Mouse (Mus musculus): ENCODE data around the gene A530064D06Rik. TPM values are rescaled to one million over a fixed set of nuclear protein-coding genes. Genes with fewer than 3 reads are reported as not detected.
"Not testable (repeated sequence)": the region's sequence is repeated elsewhere in the genome, so short reads cannot be mapped to it uniquely, and the experiment has no call there.

The A530064D06Rik gene
- polyA plus RNA-seq (2015; fragmentation: Nextera tagmentation; extraction: Ambion mirVana), result 0.08 TPM in 1 of 2 replicates, not detected in the other

DNA sequence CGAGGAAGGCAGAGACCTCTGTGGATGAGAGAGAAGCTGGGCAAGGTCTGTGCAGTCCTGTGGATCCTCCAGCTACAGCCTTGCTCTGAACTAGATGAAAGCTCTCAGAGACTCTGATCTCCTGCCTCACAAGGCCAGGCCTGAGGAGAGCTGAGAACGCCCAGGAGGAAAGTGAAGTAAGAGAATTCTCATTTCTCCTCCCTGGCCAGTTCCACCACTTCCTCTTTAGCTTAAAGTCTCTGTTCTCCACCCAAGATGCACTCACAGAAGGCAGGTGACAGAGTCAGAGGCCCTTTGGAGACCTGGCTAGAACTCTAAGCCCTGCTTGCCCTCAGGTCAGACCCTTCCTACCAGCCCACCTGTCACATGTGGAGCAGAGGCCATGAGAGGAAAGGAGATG is at the start of gene A530064D06Rik:
Gene A530064D06Rik, minus strand, starts transcription at position 173 of the 400 bp plus-strand sequence.
- not testable (repeated sequence) for H3K27me3 ChIP-seq; H3K4me2 ChIP-seq; ATAC-seq (replicated peaks; ENCODE audit: insufficient number of reproducible peaks, insufficient read depth, low FRiP score, low read depth); H3K36me3 ChIP-seq; H3K4me3 ChIP-seq; H3K9me3 ChIP-seq (replicated peaks); H3K4me1 ChIP-seq (replicated peaks); H3K27ac ChIP-seq; H3K9ac ChIP-seq
- 47% methylated on average over 2 of the region's 2 CpGs for WGBS

DNA sequence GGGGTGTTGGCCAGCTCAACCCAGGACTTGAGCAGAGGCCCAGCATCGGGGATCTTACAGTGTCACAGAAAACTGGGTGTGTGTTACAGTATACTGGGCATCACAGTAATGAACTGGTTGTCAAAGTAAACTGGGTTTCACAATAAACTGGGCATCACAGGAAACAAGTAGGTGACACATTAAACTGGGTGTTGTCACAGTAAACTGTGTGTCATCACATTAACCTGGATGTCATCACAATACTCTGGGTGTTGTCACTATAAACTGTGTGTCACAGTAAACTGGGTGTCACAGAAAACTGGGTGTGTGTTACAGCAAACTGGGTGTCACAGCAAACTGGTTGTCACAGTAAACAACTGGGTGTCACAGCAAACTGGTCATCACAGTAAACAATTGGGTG is 48.4 kb upstream of the A530064D06Rik start:
- no peaks in the 10 kb centered on the region for H3K27me3 ChIP-seq
- no peaks in the 10 kb centered on the region for H3K4me1 ChIP-seq (replicated peaks)
- no peak for ATAC-seq (replicated peaks; ENCODE audit: insufficient number of reproducible peaks, insufficient read depth, low FRiP score, low read depth)
- H3K9me3 ChIP-seq (replicated peaks), result no peaks in the 10 kb centered on the region
- H3K36me3 ChIP-seq, result no peaks in the 10 kb centered on the region
- H3K4me3 ChIP-seq, result no peak overlapping the region
- WGBS, result 65% methylated on average over 1 of the region's 1 CpGs
- no peak overlapping the region for H3K4me2 ChIP-seq
- H3K27ac ChIP-seq, result no peak overlapping the region
- no peak overlapping the region for H3K9ac ChIP-seq

DNA sequence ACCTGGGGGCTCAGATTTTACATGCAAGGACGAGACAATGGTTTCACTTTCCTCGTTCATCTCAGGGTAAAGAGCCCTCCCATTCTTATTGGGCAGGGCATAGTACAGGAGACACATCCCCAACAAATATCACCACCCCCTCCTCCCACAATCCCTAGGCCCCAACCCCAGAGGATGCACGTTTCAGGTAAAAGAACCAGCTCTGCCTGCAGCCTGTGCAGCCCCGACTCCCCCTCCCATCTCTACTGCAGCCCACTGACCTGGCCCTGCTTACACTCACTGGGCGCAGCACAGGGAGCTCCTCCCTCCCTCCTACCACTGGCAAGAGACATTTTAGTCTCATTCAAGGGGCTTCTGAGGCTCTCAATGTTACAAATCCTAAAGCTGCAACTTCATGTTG is 46.4 kb upstream of the A530064D06Rik start:
- H3K9me3 ChIP-seq (replicated peaks), result no peaks in the 10 kb centered on the region
- no peaks in the 10 kb centered on the region for H3K36me3 ChIP-seq
- ATAC-seq (replicated peaks; ENCODE audit: insufficient number of reproducible peaks, insufficient read depth, low FRiP score, low read depth), result no peak
- H3K4me1 ChIP-seq (replicated peaks), result no peaks in the 10 kb centered on the region
- no peak overlapping the region for H3K9ac ChIP-seq
- WGBS, result 64% methylated on average over 5 of the region's 5 CpGs
- no peak overlapping the region for H3K4me3 ChIP-seq
- no peaks in the 10 kb centered on the region for H3K27me3 ChIP-seq
- H3K4me2 ChIP-seq, result no peak overlapping the region
- H3K27ac ChIP-seq, result no peak overlapping the region

DNA sequence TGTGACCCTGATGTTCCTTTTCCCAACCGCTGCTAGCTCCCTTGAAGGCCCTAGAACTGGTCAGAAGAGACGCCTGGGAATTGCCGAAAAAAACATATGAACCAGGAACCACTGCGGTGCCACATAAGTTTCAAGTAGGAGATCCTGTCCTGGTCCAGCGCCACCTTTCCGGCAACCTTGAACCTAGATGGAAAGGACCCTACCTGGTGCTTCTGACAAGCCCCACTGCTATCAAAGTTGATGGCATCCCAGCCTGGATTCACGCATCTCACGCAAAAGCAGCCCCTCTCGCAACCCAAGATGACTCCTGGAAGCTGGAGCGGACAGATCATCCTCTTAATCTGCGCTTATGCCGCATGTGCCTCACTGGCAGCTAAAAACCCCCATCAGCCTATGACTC is 45.5 kb upstream of the A530064D06Rik start:
- no peaks in the 10 kb centered on the region for H3K4me1 ChIP-seq (replicated peaks)
- WGBS, result 93% methylated on average over 12 of the region's 12 CpGs
- H3K27ac ChIP-seq, result no peak overlapping the region
- no peak for ATAC-seq (replicated peaks; ENCODE audit: insufficient number of reproducible peaks, insufficient read depth, low FRiP score, low read depth)
- no peak overlapping the region for H3K9ac ChIP-seq
- no peak overlapping the region for H3K4me2 ChIP-seq
- H3K9me3 ChIP-seq (replicated peaks), result no peaks in the 10 kb centered on the region
- H3K4me3 ChIP-seq, result no peak overlapping the region
- H3K36me3 ChIP-seq, result no peaks in the 10 kb centered on the region
- no peaks in the 10 kb centered on the region for H3K27me3 ChIP-seq

DNA sequence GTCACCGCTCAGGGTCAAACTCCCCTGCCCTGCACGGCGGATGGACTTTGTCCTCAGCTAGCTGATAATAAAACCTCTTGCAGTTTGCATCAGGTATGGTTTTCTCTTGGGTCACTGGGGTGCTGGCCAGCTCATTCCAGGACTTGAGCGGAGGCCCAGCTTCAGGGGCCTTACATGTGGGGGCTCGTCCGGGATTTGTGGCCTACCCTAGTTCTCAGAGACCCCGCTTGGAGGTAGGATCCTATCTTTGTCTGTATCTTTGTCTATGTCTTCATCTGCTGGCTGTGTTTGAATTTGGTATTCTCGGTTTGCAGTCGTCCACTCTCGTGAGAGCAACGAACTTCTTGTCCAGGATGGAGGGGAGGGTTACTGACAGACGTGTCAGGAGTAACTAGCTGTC is 36.0 kb upstream of the A530064D06Rik start:
- no peak for ATAC-seq (replicated peaks; ENCODE audit: insufficient number of reproducible peaks, insufficient read depth, low FRiP score, low read depth)
- Histone ChIP-seq H3K9ac (no peak overlapping the region), H3K27me3 (no peaks in the 10 kb centered on the region), H3K4me1 (replicated peaks) (no peaks in the 10 kb centered on the region), H3K9me3 (replicated peaks) (peaks cover 8% of the 10 kb centered on the region), H3K36me3 (no peaks in the 10 kb centered on the region), H3K27ac (no peak overlapping the region), H3K4me3 (no peak overlapping the region), H3K4me2 (no peak overlapping the region)
- 90% methylated on average over 12 of the region's 12 CpGs for WGBS

DNA sequence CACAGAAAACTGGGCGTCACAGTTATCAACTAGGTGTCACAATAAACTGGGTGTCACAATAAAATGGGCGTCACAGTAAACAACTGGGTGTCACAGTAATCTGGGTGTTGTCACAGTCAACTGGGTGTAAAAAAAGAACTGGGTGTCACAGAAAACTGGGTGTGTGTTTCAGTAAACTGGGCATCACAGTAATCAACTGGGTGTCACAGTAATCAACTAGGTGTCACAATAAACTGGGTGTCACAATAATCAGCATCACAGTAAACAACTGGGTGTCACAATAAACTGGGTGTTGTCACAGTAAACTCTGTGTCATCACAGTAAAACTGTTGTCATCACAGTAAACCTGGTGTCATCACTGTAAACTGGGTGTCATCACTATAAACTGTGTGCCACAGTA is 25.3 kb upstream of the A530064D06Rik start:
- Histone ChIP-seq H3K36me3 (no peaks in the 10 kb centered on the region), H3K4me2 (no peak overlapping the region), H3K27me3 (no peaks in the 10 kb centered on the region), H3K4me1 (replicated peaks) (no peaks in the 10 kb centered on the region), H3K27ac (no peak overlapping the region), H3K9ac (no peak overlapping the region), H3K4me3 (no peak overlapping the region), H3K9me3 (replicated peaks) (no peaks in the 10 kb centered on the region)
- 48% methylated on average over 2 of the region's 2 CpGs for WGBS
- ATAC-seq (replicated peaks; ENCODE audit: insufficient number of reproducible peaks, insufficient read depth, low FRiP score, low read depth), result no peak

DNA sequence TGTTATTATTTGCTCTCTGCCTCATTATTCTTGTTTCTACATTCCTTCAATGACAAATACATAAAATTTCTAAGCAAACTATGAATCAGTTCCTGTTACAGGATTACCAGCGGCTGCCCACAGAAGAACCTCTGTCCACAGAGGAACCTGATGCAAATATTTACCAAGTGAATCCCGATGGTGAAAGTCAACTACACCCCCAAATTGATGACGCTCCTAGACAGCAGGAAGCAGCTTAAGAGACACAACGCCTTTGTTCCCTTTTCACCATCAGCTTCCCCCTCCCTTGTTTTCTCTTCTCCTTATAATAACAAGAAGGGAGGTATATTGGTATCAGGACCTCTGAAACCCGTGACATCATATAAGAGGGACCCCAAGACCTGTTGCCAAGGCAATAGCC is 18.2 kb upstream of the A530064D06Rik start:
- ATAC-seq (replicated peaks; ENCODE audit: insufficient number of reproducible peaks, insufficient read depth, low FRiP score, low read depth), result no peak
- no peak overlapping the region for H3K4me2 ChIP-seq
- no peaks in the 10 kb centered on the region for H3K27me3 ChIP-seq
- 71% methylated on average over 5 of the region's 5 CpGs for WGBS
- no peaks in the 10 kb centered on the region for H3K36me3 ChIP-seq
- H3K4me3 ChIP-seq, result no peak overlapping the region
- H3K27ac ChIP-seq, result no peak overlapping the region
- no peak overlapping the region for H3K9ac ChIP-seq
- no peaks in the 10 kb centered on the region for H3K9me3 ChIP-seq (replicated peaks)
- no peaks in the 10 kb centered on the region for H3K4me1 ChIP-seq (replicated peaks)

DNA sequence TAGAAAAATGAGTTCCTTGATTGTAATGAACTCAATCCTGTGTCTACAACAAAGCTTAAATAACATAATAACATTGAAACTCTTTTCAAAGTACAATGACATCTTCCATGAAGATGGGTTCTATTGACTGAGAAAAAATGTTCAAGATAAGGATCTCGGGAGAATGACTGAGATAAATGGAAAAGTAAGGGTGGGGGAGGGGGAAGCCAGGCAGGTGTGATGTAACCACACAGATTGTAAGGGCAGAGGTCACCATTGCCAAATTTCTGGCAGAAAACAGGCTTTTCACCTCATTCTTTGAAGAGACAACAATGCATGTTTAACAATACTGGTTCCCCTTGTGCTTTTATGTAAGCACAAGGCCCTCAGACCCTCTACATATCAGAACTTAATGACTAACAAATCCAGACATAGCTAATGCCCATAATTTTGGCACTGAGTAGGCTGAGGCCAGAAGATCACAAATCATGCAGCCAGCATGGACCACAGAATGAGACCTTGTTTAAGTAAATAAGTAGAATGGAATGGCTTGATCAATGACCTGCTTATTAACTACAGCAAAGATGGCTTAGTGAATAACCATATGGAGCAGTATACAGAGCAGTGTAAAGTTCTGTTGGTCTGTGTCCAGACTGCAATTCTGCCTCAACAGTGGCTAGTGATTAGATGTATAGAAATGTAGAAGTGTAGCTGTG is 9.5 kb downstream of the A530064D06Rik start:
- no peak overlapping the region for H3K9ac ChIP-seq
- H3K4me1 ChIP-seq (replicated peaks), result no peaks in the 10 kb centered on the region
- no peak overlapping the region for H3K4me2 ChIP-seq
- ATAC-seq (replicated peaks; ENCODE audit: insufficient number of reproducible peaks, insufficient read depth, low FRiP score, low read depth), result no peak
- H3K4me3 ChIP-seq, result no peak overlapping the region
- 28% methylated on average over 1 of the region's 1 CpGs for WGBS
- H3K27me3 ChIP-seq, result no peaks in the 10 kb centered on the region
- no peaks in the 10 kb centered on the region for H3K36me3 ChIP-seq
- no peak overlapping the region for H3K27ac ChIP-seq
- no peaks in the 10 kb centered on the region for H3K9me3 ChIP-seq (replicated peaks)

DNA sequence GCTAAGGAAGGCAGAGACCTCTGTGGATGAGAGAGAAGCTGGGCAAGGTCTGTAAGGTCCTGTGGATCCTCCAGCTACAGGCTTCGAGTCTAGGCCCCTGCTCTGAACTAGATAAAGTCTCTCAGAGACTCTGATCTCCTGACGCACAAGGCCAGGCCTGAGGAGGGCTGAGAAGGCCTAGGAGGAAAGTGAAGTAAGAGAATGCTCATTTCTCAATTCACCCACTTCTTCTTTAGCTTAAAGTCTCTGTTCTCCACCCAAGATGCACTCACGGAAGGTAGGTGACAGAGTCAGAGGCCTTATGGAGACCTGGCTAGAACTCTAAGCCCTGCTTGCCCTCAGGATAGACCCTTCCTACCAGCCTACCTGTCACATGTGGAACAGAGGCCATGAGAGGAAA is 21.0 kb downstream of the A530064D06Rik start, which contains the start of gene 9830107B12Rik:
Gene 9830107B12Rik, minus strand, starts transcription at position 149 of the 400 bp plus-strand sequence.
- H3K27ac ChIP-seq, result no peak within 1 kb of the TSS
- H3K36me3 ChIP-seq, result no peaks in the 10 kb centered on the region
- H3K4me1 ChIP-seq (replicated peaks), result no peaks in the 10 kb centered on the region
- ATAC-seq (replicated peaks; ENCODE audit: insufficient number of reproducible peaks, insufficient read depth, low FRiP score, low read depth), result no peak
- WGBS, result 61% methylated on average over 3 of the region's 3 CpGs
- H3K27me3 ChIP-seq, result no peaks in the 10 kb centered on the region
- no peak within 1 kb of the TSS for H3K4me2 ChIP-seq
- H3K9ac ChIP-seq, result no peak within 1 kb of the TSS
- no peak within 1 kb of the TSS for H3K4me3 ChIP-seq
- no peaks in the 10 kb centered on the region for H3K9me3 ChIP-seq (replicated peaks)

DNA sequence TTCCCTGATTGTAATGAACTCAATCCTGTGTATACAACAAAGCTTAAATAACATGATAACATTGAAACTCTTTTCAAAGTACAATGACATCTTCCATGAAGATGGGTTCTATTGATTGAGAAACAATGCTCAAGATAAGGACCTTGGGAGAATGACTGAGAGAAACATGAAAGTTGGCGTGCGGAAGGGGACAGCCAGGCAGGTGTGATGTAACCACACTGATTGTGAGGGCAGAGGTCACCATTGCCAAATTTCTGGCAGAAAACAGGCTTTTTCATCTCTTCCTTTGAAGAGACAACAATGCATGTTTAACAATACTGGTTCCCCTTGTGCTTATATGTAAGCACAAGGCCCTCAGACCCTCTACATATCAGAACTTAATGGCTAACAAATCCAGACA is 34.3 kb downstream of the A530064D06Rik start:
- Histone ChIP-seq H3K4me3 (no peak overlapping the region), H3K36me3 (no peaks in the 10 kb centered on the region), H3K4me2 (no peak overlapping the region), H3K27me3 (no peaks in the 10 kb centered on the region), H3K27ac (no peak overlapping the region), H3K4me1 (replicated peaks) (no peaks in the 10 kb centered on the region), H3K9ac (no peak overlapping the region), H3K9me3 (replicated peaks) (no peaks in the 10 kb centered on the region)
- 73% methylated on average over 2 of the region's 2 CpGs for WGBS
- no peak for ATAC-seq (replicated peaks; ENCODE audit: insufficient number of reproducible peaks, insufficient read depth, low FRiP score, low read depth)

DNA sequence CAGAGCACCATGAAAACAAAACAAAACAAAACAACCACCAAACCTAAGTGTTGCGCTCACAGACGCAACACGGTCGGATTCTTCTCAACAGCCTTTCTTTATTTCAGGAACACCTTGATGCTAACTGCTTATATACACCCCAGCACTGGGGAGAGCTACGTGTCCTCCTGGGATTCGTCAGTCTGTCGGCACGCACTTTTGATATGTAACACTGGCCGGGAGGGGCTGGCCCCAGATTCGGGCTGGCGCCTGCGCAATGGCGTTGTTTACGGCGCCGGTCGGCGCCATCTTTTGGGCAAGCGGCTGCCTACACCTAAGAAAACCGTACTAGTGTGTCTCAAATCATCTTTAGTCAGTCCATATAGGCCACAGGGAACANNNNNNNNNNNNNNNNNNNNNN is 46.6 kb downstream of the A530064D06Rik start:
- H3K4me3 ChIP-seq, result no peak overlapping the region
- H3K36me3 ChIP-seq, result no peaks in the 10 kb centered on the region
- H3K27me3 ChIP-seq, result no peaks in the 10 kb centered on the region
- no peak overlapping the region for H3K27ac ChIP-seq
- ATAC-seq (replicated peaks; ENCODE audit: insufficient number of reproducible peaks, insufficient read depth, low FRiP score, low read depth), result no peak
- H3K4me2 ChIP-seq, result no peak overlapping the region
- H3K4me1 ChIP-seq (replicated peaks), result no peaks in the 10 kb centered on the region
- WGBS, result 79% methylated on average over 20 of the region's 20 CpGs
- H3K9me3 ChIP-seq (replicated peaks), result no peaks in the 10 kb centered on the region
- no peak overlapping the region for H3K9ac ChIP-seq

DNA sequence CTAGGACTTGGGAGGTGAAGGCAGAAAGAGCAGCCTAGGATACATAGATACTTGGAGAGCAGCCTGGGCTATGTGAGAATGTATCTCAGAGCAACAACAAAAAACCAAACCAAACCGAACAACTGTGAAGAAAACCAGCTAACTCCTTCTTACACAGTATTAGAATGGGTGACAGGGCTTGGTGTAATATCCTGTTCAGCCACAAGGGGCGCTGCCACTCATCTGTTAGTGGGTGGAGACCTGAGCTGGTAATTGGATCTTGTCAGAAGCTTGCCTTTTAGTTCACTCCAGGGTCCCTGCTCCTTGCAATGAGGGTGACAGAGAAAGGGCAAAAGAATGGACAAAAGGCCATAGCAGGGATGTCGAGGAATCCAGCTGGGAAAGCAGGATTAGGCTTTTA is 47.4 kb downstream of the A530064D06Rik start:
- WGBS, result 24% methylated on average over 3 of the region's 3 CpGs
- H3K4me2 ChIP-seq, result no peak overlapping the region
- H3K27ac ChIP-seq, result no peak overlapping the region
- H3K4me3 ChIP-seq, result no peak overlapping the region
- no peaks in the 10 kb centered on the region for H3K4me1 ChIP-seq (replicated peaks)
- H3K36me3 ChIP-seq, result no peaks in the 10 kb centered on the region
- no peak overlapping the region for H3K9ac ChIP-seq
- no peaks in the 10 kb centered on the region for H3K9me3 ChIP-seq (replicated peaks)
- no peaks in the 10 kb centered on the region for H3K27me3 ChIP-seq
- no peak for ATAC-seq (replicated peaks; ENCODE audit: insufficient number of reproducible peaks, insufficient read depth, low FRiP score, low read depth)
